Mouse (Mus musculus) skeletal muscle tissue, adult 2 months (tissue): ENCODE data around the gene Hist1h3h.
A peak's percentile ranks its signal among the peaks of the same experiment; 100 is the strongest.
"Not testable (repeated sequence)": the region's sequence is repeated elsewhere in the genome, so short reads cannot be mapped to it uniquely, and the experiment has no call there.

Experiments
- DNase-seq: peaks from one replicate; pipeline ENCODE4 v3.0.0-alpha.2; 2012; ENCODE audit warnings: low read depth, low spot score

The Hist1h3h gene

GRCm38 (mm10) chr13:21717397-21718357 lies at the start of gene Hist1h3h:
Gene Hist1h3h, plus strand, starts transcription at chr13:21717659.
- DNase-seq: peak; percentile 71

- no peak for DNase-seq
These were observed 40.2 kb upstream of the Hist1h3h start, which contains the start of gene Olfr1360 for GRCm38 (mm10) chr13:21677305-21677704. Gene Olfr1360, minus strand, starts transcription at chr13:21677405.

- DNase-seq: no peak
These were observed 19.6 kb upstream of the Hist1h3h start, which contains the start of gene Olfr1359 for GRCm38 (mm10) chr13:21697811-21698210. Gene Olfr1359, plus strand, starts transcription at chr13:21698111.

- no peak for DNase-seq
These were observed 10.8 kb upstream of the Hist1h3h start for GRCm38 (mm10) chr13:21706669-21707068.

GRCm38 (mm10) chr13:21710031-21710711 lies 7.3 kb upstream of the Hist1h3h start:
- peak; percentile 74 for DNase-seq

GRCm38 (mm10) chr13:21710821-21711525 lies 6.5 kb upstream of the Hist1h3h start:
- peak; percentile 68 for DNase-seq

- no peak for DNase-seq
These were observed 5.8 kb upstream of the Hist1h3h start for GRCm38 (mm10) chr13:21711698-21712097.

GRCm38 (mm10) chr13:21714725-21715124 lies 2.7 kb upstream of the Hist1h3h start:
- peak; percentile 27 for DNase-seq

- DNase-seq: no peak
These were observed 2.2 kb upstream of the Hist1h3h start for GRCm38 (mm10) chr13:21715131-21715863.

- DNase-seq: peak; percentile 86
These were observed 1.5 kb upstream of the Hist1h3h start, which contains the start of the genes Hist1h2bl and Hist1h2ai for GRCm38 (mm10) chr13:21715864-21716539. Gene Hist1h2bl, minus strand, starts transcription at chr13:21716143. Gene Hist1h2ai, plus strand, starts transcription at chr13:21716422.

GRCm38 (mm10) chr13:21716540-21717391 lies 693 bp upstream of the Hist1h3h start:
- DNase-seq: not testable (repeated sequence)

GRCm38 (mm10) chr13:21718381-21719080 lies 1.1 kb downstream of the Hist1h3h start:
- no peak for DNase-seq

GRCm38 (mm10) chr13:21721107-21721756 lies 3.8 kb downstream of the Hist1h3h start:
- not testable (repeated sequence) for DNase-seq

GRCm38 (mm10) chr13:21721757-21722372 lies 4.4 kb downstream of the Hist1h3h start, which contains the start of gene Hist1h2bm:
Gene Hist1h2bm, plus strand, starts transcription at chr13:21722044.
- DNase-seq: peak; percentile 83

GRCm38 (mm10) chr13:21722373-21722925 lies 5.0 kb downstream of the Hist1h3h start:
- no peak for DNase-seq

- DNase-seq: no peak
These were observed 5.8 kb downstream of the Hist1h3h start for GRCm38 (mm10) chr13:21722993-21723836.
